Mouse (Mus musculus): ENCODE measurements around the gene Gnptab.
A peak's percentile ranks its signal among the peaks of the same experiment; 100 is the strongest.
"Not testable (repeated sequence)": the region's sequence is repeated elsewhere in the genome, so short reads cannot be mapped to it uniquely, and the experiment has no call there.

The Gnptab gene

DNA sequence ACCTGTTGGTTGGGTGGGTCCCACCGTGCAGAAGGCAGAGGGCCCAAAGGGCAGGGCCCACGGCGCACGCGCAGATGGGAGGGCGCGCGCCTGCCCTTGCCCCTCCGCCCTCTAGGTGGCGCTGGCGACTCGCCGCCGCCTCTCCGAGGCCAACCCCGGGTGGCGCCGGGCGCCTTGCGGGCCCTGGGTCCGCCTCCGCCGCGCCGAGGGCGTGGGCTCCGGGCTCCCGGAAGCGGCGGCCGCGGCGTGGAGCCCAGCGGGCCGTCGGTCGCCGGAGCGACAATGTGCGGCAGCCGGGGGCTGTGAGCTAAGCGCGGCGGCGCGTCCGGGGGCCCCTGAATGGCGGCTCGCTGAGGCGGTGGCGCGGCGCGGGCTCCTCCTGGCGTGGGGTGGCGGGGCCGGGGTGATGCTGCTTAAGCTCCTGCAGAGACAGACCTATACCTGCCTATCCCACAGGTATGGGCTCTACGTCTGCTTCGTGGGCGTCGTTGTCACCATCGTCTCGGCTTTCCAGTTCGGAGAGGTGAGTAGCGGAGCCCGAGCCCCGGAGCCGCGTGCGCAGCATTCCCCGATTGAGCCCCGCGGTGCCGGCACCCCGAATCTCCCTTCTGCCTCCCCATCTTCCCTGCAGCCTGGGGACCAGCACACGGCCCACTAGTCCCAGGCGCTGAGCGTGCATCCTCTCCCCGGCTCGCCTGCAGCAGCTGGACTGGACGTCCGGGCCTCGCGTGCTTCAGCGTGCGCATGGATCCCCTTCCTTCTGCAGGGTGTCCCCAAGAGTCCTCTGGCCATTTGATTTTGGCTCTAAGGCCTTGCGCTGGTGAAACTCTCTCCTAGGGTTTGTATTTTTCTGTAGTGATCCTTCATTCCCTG lies at the start of gene Gnptab, which contains the start of gene Dram1:
Gene Gnptab, plus strand, starts transcription at position 120 of the 873 bp plus-strand sequence.
Gene Dram1, minus strand, starts transcription at position 68 of the 873 bp plus-strand sequence.
- DNase-seq (ENCODE audit: low read depth, low spot score), result peak; percentile 94

DNA sequence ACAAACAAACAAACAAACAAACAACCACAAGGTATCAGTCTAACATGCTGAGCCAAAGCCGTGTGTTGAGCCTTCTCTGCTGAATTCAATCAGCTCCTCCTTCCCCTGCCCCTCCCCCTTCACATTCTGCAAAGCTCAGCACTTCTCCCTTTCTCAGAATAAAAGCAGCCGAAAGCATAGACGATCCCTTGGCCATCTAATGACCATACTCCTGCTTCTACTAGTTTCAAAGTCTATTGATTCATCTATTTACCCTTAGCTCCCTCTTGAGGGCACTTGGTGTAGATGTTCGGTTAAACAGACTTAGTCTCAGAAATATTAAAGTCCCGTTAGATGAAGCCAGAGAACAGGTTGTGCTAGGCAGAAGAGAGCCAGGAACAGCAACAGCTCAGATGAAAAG lies 48.2 kb upstream of the Gnptab start:
- DNase-seq (ENCODE audit: low read depth, low spot score), result peak; percentile 12

DNA sequence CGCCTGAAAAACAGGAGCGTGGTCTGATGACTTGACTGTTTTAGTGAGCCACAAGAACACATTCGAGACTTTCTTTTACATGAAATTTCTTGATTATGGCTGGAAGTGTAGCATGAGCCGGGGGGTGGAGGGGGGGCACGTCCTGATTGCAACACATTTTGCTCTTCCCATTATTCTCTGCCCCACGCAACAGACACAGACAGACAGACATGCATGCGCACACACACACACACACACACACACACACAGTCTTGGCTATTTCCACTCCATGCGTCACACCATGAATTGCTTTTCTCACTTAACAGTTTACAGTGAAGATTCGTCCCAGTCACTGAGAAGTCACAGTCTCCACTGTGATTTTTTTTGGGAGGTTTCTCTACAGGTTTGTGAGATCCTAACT lies 38.3 kb upstream of the Gnptab start:
- no peak for DNase-seq (ENCODE audit: low read depth, low spot score)

DNA sequence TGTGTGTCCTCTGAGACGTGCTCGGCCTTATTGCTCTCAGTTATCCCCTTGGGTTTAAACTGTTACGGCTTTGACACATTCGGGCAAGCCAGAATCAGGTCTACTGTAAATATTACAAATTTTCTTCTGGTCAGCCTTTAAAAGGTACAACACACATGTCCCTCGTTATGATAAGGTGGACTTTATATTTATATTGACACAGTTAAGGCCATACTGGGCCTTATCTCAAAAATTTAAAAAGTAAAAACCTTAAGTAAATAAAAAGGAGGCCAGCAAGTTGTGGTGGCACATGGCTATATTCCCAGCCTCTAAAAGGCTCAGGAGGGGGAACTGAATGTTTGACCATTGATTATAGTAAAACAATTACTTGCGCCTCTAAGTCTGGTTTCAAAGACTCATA lies 37.6 kb upstream of the Gnptab start:
- no peak for DNase-seq (ENCODE audit: low read depth, low spot score)

DNA sequence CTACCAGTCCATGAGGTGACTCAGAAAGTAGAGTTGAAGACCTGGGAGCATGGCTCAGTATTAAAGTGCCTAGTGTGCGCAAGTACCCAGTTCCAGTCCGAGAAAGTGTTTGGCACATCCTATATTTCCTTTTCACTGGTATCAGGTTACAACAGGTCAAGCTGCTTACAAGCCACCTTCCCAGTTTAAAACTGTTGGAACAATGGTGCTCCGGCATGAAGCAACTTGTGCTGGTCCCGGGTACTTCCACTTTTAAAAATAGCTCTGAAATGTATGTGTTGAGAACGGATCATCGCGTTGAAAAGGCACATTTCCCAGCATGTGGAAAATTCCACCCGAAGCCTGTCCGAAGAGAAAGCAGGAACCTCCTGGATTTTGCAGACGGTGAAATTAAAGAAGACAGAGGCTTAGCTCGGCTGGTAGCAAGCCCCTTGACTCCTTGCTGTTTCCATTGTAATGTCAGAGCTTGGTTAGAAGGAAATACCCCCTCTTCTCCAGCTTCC lies 33.0 kb upstream of the Gnptab start:
- no peak for DNase-seq (ENCODE audit: low read depth, low spot score)

DNA sequence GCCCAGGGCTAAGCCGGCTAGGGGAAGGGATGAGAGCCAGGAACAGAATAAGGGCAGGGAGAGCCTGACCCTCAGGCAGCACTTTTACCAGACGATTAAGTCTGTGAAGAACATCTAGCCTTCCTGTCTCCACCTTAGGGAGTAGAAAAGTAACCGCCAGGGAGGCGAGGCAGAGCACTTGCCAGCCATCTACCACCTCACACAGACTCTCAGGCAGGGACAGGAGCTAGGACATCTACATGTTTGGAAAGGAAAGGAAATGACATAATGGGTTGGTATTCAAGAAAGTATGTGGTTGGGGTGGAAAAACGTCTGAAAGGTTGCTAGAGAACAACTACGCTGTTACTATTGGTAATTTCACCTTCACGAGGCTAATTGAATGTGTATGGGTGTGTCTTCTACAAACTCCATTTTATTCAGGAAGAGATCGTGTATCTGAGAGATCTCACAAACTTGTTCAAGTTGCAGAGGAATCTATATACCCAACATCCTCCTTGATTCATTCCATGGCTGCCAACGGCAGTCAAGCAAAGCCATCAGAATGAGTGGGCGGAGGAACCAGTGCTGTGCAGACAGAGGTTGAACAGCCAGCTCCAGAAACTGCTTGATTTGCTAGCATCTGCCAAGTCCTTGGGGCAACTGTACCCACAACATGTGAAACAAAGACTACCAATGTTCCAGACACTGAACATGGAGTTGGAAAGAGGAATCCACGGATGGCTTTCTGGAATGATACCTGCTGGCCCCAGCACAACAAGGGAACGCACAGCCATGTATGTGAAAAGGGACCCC lies 32.3 kb upstream of the Gnptab start:
- peak; percentile 21 for DNase-seq (ENCODE audit: low read depth, low spot score)

DNA sequence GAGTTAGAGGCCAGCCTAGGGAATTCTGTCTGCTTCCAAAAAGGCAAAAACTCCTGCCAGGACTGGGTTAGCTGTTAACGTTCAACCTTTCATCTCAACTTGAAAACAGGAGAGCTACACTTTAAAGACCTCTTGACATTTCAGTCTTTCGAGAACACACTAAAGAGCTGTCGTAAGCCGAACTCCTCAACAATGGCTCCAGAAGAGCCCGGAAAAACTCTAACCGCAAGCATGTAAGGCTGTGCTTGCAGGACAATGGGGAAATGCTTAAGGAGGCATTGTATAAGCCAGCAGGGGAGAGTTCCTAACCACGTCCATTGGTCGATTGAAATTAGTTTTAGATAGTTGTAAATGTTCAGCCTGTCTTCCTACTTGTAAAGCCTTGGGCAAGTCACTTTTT lies 29.1 kb upstream of the Gnptab start:
- no peak for DNase-seq (ENCODE audit: low read depth, low spot score)

DNA sequence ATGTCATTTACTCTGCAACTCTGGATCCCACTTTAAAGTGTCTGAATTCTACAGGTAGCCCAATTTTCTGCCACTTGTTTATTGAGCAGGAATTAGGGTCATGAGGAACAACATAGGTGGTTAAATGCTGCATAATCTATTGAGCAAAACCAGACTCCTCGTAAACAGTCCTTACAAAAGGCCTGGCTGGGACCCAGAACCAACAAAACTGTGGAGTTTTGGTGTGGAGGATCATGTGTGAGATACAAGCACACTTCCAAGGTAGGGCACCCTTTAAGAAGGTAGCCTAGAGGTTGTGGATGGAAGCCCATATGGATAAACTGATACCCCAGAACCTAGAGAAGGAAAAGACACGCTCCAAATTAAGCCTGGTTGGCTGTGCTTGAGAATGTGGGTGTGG lies 28.2 kb upstream of the Gnptab start:
- no peak for DNase-seq (ENCODE audit: low read depth, low spot score)

DNA sequence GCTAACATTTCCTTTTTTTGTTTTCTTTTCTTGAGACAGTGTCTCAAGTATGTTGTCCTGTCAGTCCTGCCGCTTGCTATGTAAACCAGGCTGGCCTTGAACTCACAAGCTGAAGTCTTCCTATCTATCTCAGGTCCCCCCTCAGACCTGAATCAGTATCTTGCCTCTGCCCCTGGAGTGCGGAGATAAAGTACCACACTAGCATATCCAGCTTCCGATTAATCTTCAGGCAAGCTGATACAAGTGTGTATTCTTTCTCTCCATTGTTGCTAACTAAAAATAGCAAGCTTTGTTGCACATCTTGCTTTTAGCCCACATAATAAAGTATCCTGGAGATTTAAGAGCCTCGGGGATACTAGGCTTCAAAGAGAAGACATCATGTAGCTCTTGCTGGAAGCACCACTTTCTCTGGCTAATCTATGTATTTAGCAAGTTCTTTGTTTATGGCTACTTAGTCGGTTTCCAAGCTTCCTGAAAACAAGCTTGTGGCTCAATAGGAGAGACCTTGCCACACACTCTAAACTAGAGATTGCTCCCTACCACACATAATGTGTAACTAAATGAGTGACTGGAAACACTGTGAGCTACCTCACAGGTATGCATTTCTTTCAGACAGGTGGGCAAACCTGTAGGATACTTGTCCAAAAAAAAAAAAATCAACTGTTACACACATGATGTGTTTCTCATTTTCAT lies 27.4 kb upstream of the Gnptab start:
- no peak for DNase-seq (ENCODE audit: low read depth, low spot score)

DNA sequence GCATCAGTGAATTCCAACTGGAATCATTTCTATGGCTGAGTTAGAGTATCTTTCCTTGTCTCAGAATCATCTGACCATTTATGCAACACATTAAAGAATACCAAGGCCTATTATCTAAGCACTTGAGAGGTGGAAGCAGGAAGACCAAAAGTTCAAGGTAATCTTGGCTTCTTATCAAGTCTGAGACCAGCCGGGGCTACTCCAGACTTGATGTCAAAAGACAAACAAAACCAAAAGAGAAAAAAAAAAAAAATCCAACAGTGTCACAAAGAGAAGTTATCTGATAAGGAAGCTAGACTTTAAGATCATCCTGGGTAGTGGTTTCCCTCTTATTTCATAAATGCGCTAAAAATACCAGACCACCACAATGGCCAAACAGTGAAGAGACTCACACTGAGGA lies 26.4 kb upstream of the Gnptab start:
- DNase-seq (ENCODE audit: low read depth, low spot score), result no peak

DNA sequence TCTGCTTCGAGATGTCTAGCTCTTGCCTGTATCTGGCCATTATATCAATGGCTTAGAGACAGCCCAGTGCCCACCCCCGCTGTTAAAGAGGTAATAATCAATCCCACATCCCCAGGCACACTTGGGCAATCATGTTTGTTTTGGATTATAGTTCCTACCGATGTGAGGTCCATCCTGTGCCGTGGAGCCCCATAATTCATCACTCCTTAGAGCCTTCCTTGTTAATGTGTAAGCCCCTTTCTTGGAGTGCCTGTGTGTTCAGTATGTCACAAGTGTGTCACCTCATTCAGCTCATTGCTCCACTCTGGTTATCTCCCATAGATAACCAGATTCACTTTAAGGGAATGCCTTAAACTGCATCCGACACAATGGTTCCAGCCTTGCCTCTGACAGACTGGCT lies 24.3 kb upstream of the Gnptab start:
- DNase-seq (ENCODE audit: low read depth, low spot score), result no peak

DNA sequence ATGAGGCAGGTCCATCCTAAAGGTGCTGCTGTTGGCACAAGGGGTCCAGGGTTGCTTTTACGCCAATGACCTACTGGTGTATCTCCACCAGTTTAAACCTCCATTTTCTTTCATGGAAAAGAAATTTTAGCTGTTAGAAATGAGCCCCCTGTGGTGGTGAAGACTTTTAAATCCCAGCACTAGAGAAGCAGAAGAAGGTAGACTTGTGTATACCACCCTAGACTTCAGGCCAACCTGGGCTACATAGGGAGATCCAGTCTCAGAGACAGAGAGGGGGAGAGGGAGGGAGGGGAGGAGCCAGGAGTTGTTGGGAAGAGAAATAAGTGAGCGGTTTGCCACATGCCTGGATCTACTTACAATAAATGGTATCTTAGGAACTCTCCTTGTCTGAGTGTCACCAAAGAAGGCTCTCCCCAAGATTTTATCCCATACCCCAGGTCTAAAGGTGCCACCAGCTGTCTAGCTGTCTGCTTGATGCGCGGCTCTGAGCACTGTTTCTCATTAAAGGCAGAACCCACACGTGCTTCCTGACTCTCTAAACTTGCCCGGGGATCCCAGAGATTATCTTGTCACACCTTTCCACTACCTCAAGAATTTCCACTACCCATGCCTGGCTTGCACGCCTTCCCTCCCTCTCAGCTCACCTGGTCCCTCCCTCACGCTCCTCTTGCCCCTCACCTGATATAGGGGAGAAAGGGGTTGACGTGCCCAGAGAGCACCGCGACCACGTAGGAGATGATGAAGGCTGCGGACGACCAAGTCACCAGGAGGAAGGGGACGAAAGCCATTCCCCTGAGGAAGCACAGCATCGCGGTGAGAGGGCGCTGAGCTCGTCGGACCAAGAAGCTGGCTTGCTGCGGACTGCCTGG lies 22.6 kb upstream of the Gnptab start:
- peak; percentile 31 for DNase-seq (ENCODE audit: low read depth, low spot score)

DNA sequence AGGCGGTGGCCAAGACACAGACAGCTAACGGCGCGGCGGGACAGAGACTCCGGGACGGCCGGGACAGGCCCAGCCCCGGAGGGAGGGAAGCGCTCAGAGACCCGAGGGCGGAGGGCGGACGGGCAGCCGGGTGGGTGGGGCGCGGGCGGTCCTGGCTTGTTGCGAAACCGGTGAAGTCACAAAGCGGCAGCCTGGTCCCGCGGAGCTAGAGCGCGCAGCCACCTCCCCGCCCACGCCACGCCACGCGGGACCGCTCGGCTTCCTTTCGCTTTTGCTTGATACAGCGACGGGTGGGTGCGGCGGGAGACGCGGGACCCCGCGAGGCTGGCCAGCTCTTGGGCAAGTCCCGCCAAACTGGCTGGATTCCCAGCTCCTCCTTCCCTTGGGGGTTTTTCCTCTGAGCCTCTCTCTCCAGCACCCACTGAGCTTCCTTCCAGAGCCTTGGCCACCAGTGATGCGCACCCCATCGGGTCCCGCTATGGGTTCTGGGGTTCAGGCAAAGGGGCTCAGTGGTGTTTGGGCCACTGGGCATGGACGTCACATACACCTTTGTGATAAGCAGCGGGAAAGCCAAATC lies 21.9 kb upstream of the Gnptab start:
- DNase-seq (ENCODE audit: low read depth, low spot score), result peak; percentile 85

DNA sequence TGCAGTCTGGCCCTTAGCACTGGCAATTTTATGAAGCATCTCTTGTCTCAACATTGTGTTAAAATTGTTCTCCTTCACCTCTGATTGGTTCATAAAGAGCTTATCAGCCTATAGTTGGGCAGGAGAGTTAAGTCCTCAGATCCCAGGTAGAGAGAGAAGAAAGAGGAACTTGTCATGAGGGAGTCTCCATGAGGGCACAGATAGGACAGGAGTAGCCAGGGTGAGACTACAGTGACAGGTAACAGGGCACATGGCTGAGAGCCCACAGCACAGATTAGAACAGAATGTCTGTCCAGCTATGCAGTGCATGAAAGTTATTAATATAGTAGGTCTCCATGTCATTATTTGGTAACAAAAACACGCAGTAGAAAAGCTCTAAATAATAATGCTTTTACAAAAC lies 16.7 kb upstream of the Gnptab start:
- no peak for DNase-seq (ENCODE audit: low read depth, low spot score)

DNA sequence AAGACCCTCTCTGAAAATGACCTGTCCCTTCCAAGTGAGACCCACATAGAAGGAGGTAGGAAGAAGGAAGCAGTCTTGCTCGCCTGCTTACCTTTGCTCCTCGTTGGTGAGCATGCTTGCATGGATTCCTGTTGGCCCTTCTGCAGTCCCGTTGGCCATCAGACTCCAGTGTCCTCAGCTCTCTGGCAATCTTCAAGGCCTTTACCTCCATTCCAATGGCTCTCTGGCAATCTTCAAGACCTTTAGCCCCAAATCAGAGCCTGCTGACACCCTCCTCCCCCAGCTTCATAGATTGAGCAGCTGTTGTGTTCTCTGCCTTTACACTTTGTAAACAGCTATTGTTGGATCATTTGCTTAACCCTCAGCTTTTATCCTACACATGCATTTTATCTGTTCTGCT lies 14.7 kb upstream of the Gnptab start:
- no peak for DNase-seq (ENCODE audit: low read depth, low spot score)

DNA sequence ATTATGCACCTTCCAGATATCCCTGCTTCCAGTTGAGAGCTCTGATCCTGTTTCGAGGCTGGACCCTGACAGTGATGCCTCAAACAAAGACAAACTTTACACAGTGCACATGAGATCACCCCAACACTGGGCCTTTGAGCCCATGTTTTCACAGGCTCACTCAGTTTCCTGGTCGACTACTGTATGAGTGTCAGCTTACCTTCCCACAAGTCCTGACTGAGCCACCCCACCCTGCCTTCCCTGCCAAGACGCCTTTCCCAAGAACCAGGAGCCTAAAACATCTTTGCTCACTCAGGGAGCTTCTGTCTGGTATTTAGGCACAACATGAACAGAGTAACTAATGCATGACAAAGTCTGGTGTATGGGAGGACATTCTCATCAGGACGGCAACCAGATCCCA lies 9.7 kb upstream of the Gnptab start:
- no peak for DNase-seq (ENCODE audit: low read depth, low spot score)

DNA sequence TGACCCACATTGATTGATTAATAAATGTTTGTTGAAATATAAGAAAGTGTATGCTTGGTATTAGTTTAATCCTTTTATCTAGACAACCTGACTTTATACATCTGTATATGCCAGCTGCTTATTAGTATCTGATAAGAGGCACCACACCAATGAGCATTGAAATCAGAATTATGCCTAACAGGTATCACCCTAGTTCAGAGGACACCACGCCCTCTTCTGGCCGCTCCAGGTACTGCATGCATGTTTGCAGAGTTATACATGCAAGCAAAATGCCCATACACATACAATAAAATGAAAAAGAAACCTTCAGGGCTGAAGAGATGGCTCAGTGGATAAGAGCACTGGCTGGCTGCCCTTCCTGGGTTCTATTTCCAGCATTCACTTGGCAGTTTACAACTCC lies 7.1 kb upstream of the Gnptab start:
- DNase-seq (ENCODE audit: low read depth, low spot score), result peak; percentile 67

DNA sequence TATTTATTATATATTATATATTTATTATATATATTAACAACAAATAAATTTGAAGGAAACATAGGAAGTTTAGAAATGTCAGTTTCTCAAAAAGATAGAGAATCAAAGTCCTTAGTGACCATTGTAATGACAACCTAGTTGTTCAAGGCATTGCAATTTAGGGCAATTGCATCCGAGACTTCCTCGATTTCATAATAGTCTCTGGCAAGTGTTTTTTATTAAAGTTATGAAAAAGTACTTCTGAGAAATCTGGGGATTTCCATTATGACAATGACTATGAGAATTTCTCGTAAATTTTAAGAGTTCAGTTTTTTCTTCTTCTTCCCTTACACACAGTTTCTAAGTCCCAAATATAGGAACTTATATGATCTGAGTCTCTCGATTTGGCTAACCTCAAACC lies 6.5 kb upstream of the Gnptab start:
- DNase-seq (ENCODE audit: low read depth, low spot score), result no peak

DNA sequence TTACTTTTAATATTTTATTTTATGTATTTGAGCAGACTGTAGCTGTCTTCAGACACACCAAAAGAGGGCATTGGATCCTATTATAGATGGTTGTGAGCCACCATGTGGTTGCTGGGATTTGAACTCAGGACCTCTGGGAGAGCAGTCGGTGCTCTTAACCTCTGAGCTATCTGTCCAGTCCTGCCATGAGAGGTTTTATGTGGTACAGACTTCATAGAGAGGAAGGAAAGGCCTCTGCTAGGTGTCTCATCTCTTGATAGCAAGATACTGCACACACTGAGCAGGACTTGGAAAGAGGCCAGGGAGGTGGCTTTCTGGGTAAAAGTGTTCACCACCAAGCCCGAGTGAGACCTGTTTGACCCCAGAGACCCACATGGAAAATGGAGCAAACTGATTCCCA lies 6.0 kb upstream of the Gnptab start:
- not testable (repeated sequence) for DNase-seq (ENCODE audit: low read depth, low spot score)

DNA sequence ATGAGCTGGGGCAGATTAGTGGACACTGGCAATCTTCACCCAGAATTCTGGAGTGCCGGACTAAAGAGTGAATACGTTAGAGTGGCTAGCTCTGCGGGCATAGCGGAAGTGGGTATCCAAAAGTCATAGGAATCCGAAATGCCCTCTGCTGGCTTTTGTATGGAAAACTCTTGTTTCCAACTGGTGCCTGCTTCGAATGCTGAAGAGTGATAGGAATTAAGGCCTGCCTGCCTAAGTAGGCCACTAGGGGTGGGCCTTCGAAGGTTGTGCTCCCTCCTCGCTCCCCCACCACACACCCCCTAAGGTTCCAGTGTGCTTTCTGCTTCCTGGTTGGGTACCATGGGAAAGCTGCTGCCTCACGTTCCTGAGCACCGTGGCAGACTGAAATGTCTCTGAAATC lies 3.9 kb upstream of the Gnptab start:
- no peak for DNase-seq (ENCODE audit: low read depth, low spot score)

DNA sequence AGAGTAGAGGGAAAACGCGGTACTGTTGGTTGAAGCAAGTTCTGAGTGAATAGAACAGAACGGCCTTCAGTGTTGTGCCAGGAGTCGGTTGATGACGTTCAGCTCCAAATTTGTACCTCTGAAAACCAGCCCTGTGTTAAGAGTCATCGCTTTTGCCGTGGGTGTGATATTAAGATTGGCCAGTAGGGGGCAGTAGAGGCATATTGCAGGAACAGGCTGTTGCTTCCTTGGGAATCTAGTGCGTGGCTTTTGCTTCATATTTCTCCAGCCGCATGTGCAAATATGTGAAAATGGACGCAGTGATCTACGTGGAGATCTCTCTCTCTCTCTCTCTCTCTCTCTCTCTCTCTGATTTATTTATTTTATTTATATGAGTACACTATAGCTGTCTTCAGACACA lies 2.2 kb upstream of the Gnptab start:
- DNase-seq (ENCODE audit: low read depth, low spot score), result peak; percentile 91

All from CD4-positive, CD25-positive, alpha-beta regulatory T cell, adult 2 months (primary cell).